Mouse (Mus musculus) spleen, adult 2 months (tissue): Measurements from ENCODE around the gene Tmem121. TPM values are rescaled to one million over a fixed set of nuclear protein-coding genes. Genes with fewer than 3 reads are reported as not detected.
"Not testable (repeated sequence)": the region's sequence is repeated elsewhere in the genome, so short reads cannot be mapped to it uniquely, and the experiment has no call there.

Experiments used
- DNase-seq, 2 experiments: peaks; one replicate each; pipeline versions ENCODE4 v3.0.0 to v3.0.0-alpha.2; 2012 to 2021; ENCODE audit warnings: low spot score in 2 of 2, low read depth in 1 of 2
- H3K27ac ChIP-seq: fragments of 200-500 bp; 2 replicates; pipeline ENCODE4 v1.5.1; 2012; ENCODE audit warnings: low read length, inconsistent platforms; ENCODE audit not compliant: insufficient read depth
- H3K27me3 ChIP-seq: fragments of 200-500 bp; 2 replicates; pipeline ENCODE4 v1.6.1; 2012; ENCODE audit warnings: mild to moderate bottlenecking, moderate library complexity, low read length, inconsistent platforms; ENCODE audit not compliant: control insufficient read depth, insufficient read depth
- H3K36me3 ChIP-seq: fragments of 200-500 bp; 2 replicates; pipeline ENCODE4 v1.6.1; 2012; ENCODE audit warnings: mild to moderate bottlenecking, low read length, inconsistent platforms; ENCODE audit not compliant: control insufficient read depth, insufficient read depth
- H3K4me1 ChIP-seq: fragments of 200-500 bp; 2 replicates; pipeline ENCODE4 v1.6.1; 2011; ENCODE audit warnings: inconsistent platforms; ENCODE audit not compliant: control insufficient read depth, insufficient read depth, insufficient read length
- H3K4me3 ChIP-seq: fragments of 200-500 bp; 2 replicates; pipeline ENCODE4 v1.5.1; 2011; ENCODE audit warnings: mild to moderate bottlenecking, inconsistent platforms; ENCODE audit not compliant: insufficient read depth, insufficient read length; ENCODE audit errors: extremely low read depth
- CTCF ChIP-seq: fragments of 200-500 bp; IDR thresholded peaks from 2 replicates; pipeline ENCODE4 v1.5.1; 2011; ENCODE audit warnings: mild to moderate bottlenecking, inconsistent platforms; ENCODE audit not compliant: insufficient read depth, insufficient read length, insufficient replicate concordance; ENCODE audit errors: extremely low read depth
- POLR2A ChIP-seq: fragments of 200-500 bp; IDR thresholded peaks from 2 replicates; pipeline ENCODE4 v1.6.1; 2011; ENCODE audit warnings: low read depth, low read length, inconsistent platforms
- WGBS: fragments of 180-500 bp; shearing (Covaris S2); methylation state at CpG from one replicate; pipeline ENCODE4 v1.1.7; 2018; 5-methylcytosine and 5-hydroxymethylcytosine counted together
- polyA plus RNA-seq: library from polyadenylated mRNA; depleted of rRNA; stranded (reverse); fragments of >200 nt; gene quantifications from 2 replicates; pipeline ENCODE4 v1.2.3, GENCODE M21; 2012; rRNA removed

The Tmem121 gene
- polyA plus RNA-seq, 1 experiment: 1.7 TPM

GRCm38 (mm10) chr12:113227970-113228593 is 42.4 kb downstream of the Tmem121 start:
- Histone ChIP-seq H3K27me3 (no peaks in the 10 kb centered on the region), H3K4me1 (peaks cover 52% of the 10 kb centered on the region), H3K36me3 (no peaks in the 10 kb centered on the region), H3K4me3 (no peak overlapping the region), H3K27ac (peak overlapping the region; percentile 99)
- DNase-seq: peak; percentile 84 to 85
- WGBS: 35% methylated on average over 6 of the region's 6 CpGs
- TF ChIP-seq CTCF (no peak), POLR2A (no peak; the same call in none of the 2 replicates)

GRCm38 (mm10) chr12:113230741-113231140 is 45.0 kb downstream of the Tmem121 start:
- Histone ChIP-seq H3K4me3 (no peak overlapping the region), H3K27me3 (no peaks in the 10 kb centered on the region), H3K36me3 (no peaks in the 10 kb centered on the region), H3K4me1 (peaks cover 43% of the 10 kb centered on the region), H3K27ac (peak overlapping the region; percentile 93)
- DNase-seq: no peak
- WGBS: 89% methylated on average over 4 of the region's 4 CpGs
- TF ChIP-seq CTCF (no peak), POLR2A (no peak)

GRCm38 (mm10) chr12:113231551-113232263 is 46.0 kb downstream of the Tmem121 start:
- not testable (repeated sequence) for DNase-seq, H3K27me3 ChIP-seq, H3K4me3 ChIP-seq, H3K36me3 ChIP-seq
- Histone ChIP-seq H3K27ac (peak overlapping the region; percentile 93), H3K4me1 (peaks cover 36% of the 10 kb centered on the region)
- 85% methylated on average over 6 of the region's 6 CpGs for WGBS

- not testable (repeated sequence) for H3K27me3 ChIP-seq, DNase-seq, H3K36me3 ChIP-seq, H3K4me3 ChIP-seq
- WGBS: 45% methylated on average over 1 of the region's 1 CpGs
- Histone ChIP-seq H3K27ac (peak overlapping the region; percentile 93), H3K4me1 (peaks cover 35% of the 10 kb centered on the region)
Observed at GRCm38 (mm10) chr12:113232264-113232750, 46.6 kb downstream of the Tmem121 start.

Other genes starting within 250 kb of the Tmem121 start
- 25.4 and 28.8 TPM in 2 replicates for gene Nudt14, start 243.8 kb upstream of the Tmem121 start, polyA plus RNA-seq
- 22.3 and 61.1 TPM in 2 replicates for gene Btbd6, start 209.4 kb upstream of the Tmem121 start, polyA plus RNA-seq
- gene Brf1, start 185.2 kb upstream of the Tmem121 start, polyA plus RNA-seq: 127 and 186 TPM in 2 replicates
- 29.1 and 38.6 TPM in 2 replicates for gene Pacs2, start 171.4 kb upstream of the Tmem121 start, polyA plus RNA-seq
- 0.20 and 0.48 TPM in 2 replicates for gene Tex22, start 111.4 kb upstream of the Tmem121 start, polyA plus RNA-seq
- gene Mta1, start 87.7 kb upstream of the Tmem121 start, polyA plus RNA-seq: 55.6 and 77.7 TPM in 2 replicates
- gene Crip2, start 45.7 kb upstream of the Tmem121 start, polyA plus RNA-seq: 137 and 141 TPM in 2 replicates
- gene Crip1, start 39.6 kb upstream of the Tmem121 start, polyA plus RNA-seq: 414 and 544 TPM in 2 replicates
- gene Tedc1, start 29.5 kb upstream of the Tmem121 start, polyA plus RNA-seq: 16.8 and 23.2 TPM in 2 replicates